Mouse (Mus musculus) CD4-positive helper T cell, adult 2 months (primary cell): ENCODE measurements around the gene B430306N03Rik.
A peak's percentile ranks its signal among the peaks of the same experiment; 100 is the strongest.
"Not testable (repeated sequence)": the region's sequence is repeated elsewhere in the genome, so short reads cannot be mapped to it uniquely, and the experiment has no call there.

Source experiments
- DNase-seq: peaks from one replicate; pipeline ENCODE4 v3.0.0-alpha.2; 2012; ENCODE audit warnings: low read depth, missing footprints, low spot score

Gene B430306N03Rik

GRCm38 (mm10) chr17:48312124-48312523 is 3.8 kb upstream of the B430306N03Rik start:
- no peak for DNase-seq

GRCm38 (mm10) chr17:48318686-48319085 is 2.7 kb downstream of the B430306N03Rik start:
- DNase-seq: peak; percentile 33

GRCm38 (mm10) chr17:48321279-48321678 is 5.3 kb downstream of the B430306N03Rik start:
- no peak for DNase-seq

- DNase-seq: no peak
Observed at GRCm38 (mm10) chr17:48323236-48323635, 7.3 kb downstream of the B430306N03Rik start.

- DNase-seq: no peak
Observed at GRCm38 (mm10) chr17:48324258-48324657, 8.3 kb downstream of the B430306N03Rik start.

- DNase-seq: no peak
Observed at GRCm38 (mm10) chr17:48325093-48325492, 9.2 kb downstream of the B430306N03Rik start.

- DNase-seq: peak; percentile 27
Observed at GRCm38 (mm10) chr17:48325638-48326037, 9.7 kb downstream of the B430306N03Rik start.

- no peak for DNase-seq
Observed at GRCm38 (mm10) chr17:48326656-48327055, 10.7 kb downstream of the B430306N03Rik start.

- DNase-seq: peak; percentile 43
Observed at GRCm38 (mm10) chr17:48332524-48332923, 16.6 kb downstream of the B430306N03Rik start.

GRCm38 (mm10) chr17:48334186-48334585 is 18.2 kb downstream of the B430306N03Rik start:
- no peak for DNase-seq

GRCm38 (mm10) chr17:48336857-48337256 is 20.9 kb downstream of the B430306N03Rik start:
- peak; percentile 68 for DNase-seq

- DNase-seq: no peak
Observed at GRCm38 (mm10) chr17:48340267-48340666, 24.3 kb downstream of the B430306N03Rik start.

GRCm38 (mm10) chr17:48341947-48342346 is 26.0 kb downstream of the B430306N03Rik start:
- no peak for DNase-seq

- DNase-seq: no peak
Observed at GRCm38 (mm10) chr17:48343065-48343464, 27.1 kb downstream of the B430306N03Rik start.

- no peak for DNase-seq
Observed at GRCm38 (mm10) chr17:48345824-48346223, 29.9 kb downstream of the B430306N03Rik start.

- DNase-seq: no peak
Observed at GRCm38 (mm10) chr17:48346231-48346630, 30.3 kb downstream of the B430306N03Rik start, which contains the start of gene Trem2. Gene Trem2, plus strand, starts transcription at chr17:48346401.

GRCm38 (mm10) chr17:48346834-48347233 is 30.9 kb downstream of the B430306N03Rik start:
- DNase-seq: no peak

GRCm38 (mm10) chr17:48347287-48347686 is 31.3 kb downstream of the B430306N03Rik start:
- no peak for DNase-seq

- DNase-seq: no peak
Observed at GRCm38 (mm10) chr17:48350681-48351193, 34.8 kb downstream of the B430306N03Rik start.

GRCm38 (mm10) chr17:48352976-48353375 is 37.0 kb downstream of the B430306N03Rik start:
- not testable (repeated sequence) for DNase-seq

GRCm38 (mm10) chr17:48355822-48356221 is 39.9 kb downstream of the B430306N03Rik start:
- no peak for DNase-seq

- DNase-seq: no peak
Observed at GRCm38 (mm10) chr17:48357892-48358291, 42.0 kb downstream of the B430306N03Rik start.

GRCm38 (mm10) chr17:48359616-48360015 is 43.7 kb downstream of the B430306N03Rik start, which contains the start of gene Treml1:
Gene Treml1, plus strand, starts transcription at chr17:48359916.
- no peak for DNase-seq

GRCm38 (mm10) chr17:48360462-48360861 is 44.5 kb downstream of the B430306N03Rik start:
- no peak for DNase-seq
